Mouse (Mus musculus): ENCODE data around the gene Adgra3.

Adgra3 gene

GRCm38 (mm10) chr5:50031763-50032272 is 27.0 kb downstream of the Adgra3 start:
- no peak for DNase-seq

GRCm38 (mm10) chr5:50031288-50031687 is 27.5 kb downstream of the Adgra3 start:
- no peak for DNase-seq

GRCm38 (mm10) chr5:50029662-50030061 is 29.1 kb downstream of the Adgra3 start:
- DNase-seq = no peak

DNA sequence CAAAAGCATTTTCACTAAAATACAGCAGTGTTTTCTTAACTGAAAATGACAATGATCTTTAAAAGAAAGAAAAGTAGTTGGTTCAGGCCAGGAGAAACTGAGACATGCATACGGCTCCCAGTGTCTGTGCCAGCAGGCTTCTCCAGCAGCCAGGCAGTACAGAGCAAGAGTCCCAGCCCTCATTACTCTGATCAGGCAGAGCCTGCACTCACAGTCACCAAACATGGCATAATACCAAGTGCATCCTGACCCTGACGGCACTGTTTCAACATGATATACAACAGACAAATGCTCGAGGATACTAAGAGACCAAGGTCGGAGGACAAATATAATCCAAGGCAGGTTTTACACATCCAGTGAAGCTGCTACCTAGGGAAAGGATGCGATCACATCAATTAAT is 31.2 kb downstream of the Adgra3 start:
- no peak for DNase-seq

- DNase-seq = no peak
These were observed 31.8 kb downstream of the Adgra3 start for GRCm38 (mm10) chr5:50027001-50027400.

- no peak for DNase-seq
These were observed 32.7 kb downstream of the Adgra3 start for GRCm38 (mm10) chr5:50026148-50026547.

DNA sequence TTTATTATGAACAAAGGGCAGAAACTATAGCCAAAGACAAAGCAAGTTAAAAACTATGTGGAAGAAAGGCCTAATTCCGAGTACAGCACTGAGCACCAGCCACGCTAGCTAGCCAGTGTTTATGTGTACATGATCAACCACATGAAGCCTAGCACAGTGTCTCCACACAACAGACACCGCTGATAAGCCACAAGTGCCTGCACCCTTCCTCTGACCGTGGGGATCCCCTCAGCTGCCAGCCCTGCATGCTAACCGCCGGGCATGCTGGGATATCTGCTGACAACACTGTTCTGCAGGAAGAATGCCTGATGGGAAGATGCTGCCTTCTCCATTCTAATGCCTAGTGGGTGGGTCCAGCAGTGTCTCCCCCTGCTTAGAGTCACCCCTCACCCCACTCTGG is 34.7 kb downstream of the Adgra3 start:
- no peak for DNase-seq

- DNase-seq = no peak
These were observed 42.7 kb downstream of the Adgra3 start for GRCm38 (mm10) chr5:50015987-50016587.

DNA sequence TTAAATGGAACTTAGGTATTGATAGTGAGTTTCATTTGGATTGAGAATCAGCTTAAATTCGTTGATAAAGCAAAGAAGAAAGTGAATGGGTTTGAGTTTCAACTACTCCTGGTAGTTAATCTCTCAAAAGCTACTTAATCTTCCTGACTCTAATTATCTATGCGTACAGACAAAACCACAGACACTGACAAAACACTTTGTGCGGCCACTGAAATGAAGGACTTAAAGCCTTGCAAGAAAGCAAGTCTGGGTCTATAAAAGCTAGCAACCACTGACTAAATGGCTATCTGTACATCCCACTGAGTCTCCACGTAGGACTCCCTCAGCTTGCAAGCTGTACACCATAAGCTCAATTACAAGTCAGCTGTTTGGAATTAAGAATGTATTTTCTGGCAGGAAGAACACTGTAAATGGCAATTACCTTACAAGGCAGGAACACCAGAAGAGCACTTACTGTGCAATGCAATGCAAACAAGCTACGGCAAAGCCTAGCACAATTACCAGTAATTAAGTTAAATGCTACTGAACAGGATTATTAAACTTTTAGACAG is 43.6 kb downstream of the Adgra3 start:
- no peak for DNase-seq

DNA sequence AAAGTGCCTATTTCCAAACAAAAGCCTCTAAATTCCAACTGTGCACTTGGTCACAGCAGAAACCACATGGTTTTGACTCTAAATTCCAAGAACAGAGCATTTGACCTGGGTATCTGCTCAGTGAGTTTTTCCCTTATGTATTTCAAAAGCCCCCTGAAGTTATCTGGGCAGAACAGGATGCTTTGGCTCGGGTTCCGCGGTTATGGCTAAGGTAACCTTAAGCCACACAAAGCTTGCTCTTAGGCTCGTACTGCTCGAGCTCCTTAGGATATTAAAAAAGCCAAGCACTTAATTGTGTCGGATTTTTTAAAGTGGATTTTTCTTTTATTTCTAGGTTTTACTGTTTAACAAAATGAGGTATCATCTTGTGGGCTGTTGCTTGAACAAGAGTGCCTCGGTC is 44.1 kb downstream of the Adgra3 start:
- DNase-seq = no peak

DNA sequence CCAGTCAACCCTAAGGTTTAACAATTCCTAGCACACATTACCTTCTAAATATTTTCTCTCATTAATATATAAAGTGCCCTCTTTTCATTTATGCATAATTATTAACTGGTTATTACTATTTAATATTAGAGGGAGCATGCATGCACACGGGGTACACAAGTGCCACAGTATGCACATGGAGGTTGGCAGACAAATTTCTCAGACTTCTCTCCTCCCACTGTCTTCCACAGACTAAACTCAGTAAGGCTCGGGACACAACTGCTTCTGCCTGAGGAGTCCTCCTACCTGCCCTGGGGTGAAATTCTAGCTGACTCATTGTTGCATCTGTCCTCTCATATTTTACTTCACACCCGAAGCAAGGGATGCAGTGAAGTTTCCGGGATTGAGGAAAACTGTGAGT is 44.8 kb downstream of the Adgra3 start:
- DNase-seq = no peak

GRCm38 (mm10) chr5:50008841-50009240 is 50.0 kb downstream of the Adgra3 start:
- no peak for DNase-seq

GRCm38 (mm10) chr5:50006915-50007658 is 51.7 kb downstream of the Adgra3 start:
- DNase-seq = no peak

DNA sequence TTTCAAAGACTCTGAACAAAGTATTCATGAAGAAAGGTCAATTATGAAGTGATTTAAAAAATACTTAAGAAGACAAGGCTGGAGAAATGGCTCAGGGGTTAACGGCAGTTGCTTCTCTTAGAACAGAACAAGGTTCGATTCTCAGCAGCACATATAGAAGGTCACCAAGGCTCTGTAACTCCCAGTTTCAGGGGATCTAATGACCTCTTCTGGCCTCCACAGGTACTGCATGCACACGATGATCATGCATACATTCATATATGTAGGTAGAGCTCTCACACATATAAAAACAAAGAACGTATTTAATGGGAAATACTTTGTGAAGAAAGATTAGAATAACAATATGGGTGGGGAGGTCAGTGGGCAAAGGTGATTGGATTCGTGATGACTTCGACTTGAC is 56.5 kb downstream of the Adgra3 start:
- DNase-seq = no peak

GRCm38 (mm10) chr5:49999764-50000163 is 59.0 kb downstream of the Adgra3 start:
- DNase-seq = no peak

DNA sequence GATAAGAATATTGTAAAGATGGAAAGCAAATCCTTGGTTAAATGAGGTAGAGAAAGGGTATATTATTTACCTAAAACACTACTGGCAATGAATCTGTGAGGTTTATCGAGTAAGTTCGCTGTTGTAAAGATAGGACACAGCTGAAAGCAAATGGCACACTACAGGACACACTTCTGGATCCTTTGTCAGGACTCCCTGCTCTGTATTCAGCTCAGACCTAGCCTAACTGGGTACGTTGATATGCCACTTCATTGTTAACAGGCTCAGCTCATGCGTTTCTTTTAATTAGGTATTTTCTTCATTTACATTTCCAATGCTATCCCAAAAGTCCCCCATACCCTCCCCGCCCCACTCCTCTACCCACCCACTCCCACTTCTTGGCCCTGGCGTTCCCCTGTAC is 61.8 kb downstream of the Adgra3 start:
- DNase-seq = no peak

GRCm38 (mm10) chr5:49996457-49996856 is 62.3 kb downstream of the Adgra3 start:
- DNase-seq = no peak

GRCm38 (mm10) chr5:49990737-49991323 is 68.0 kb downstream of the Adgra3 start:
- DNase-seq = no peak

GRCm38 (mm10) chr5:49988015-49988798 is 70.6 kb downstream of the Adgra3 start:
- DNase-seq = no peak

- no peak for DNase-seq
These were observed 78.1 kb downstream of the Adgra3 start for GRCm38 (mm10) chr5:49980727-49981126.

- no peak for DNase-seq
These were observed 79.6 kb downstream of the Adgra3 start for GRCm38 (mm10) chr5:49979246-49979645.

GRCm38 (mm10) chr5:49975971-49976370 is 82.8 kb downstream of the Adgra3 start:
- peak; percentile 49 to 74 for DNase-seq

GRCm38 (mm10) chr5:49974211-49974610 is 84.6 kb downstream of the Adgra3 start:
- DNase-seq = no peak
